Mouse (Mus musculus) bone marrow macrophage, adult 2 months (primary cell): ENCODE results near the gene Zfp784.

Source experiments
- CTCF ChIP-seq: IDR thresholded peaks from 2 replicates; pipeline ENCODE4 v1.5.1; 2012; ENCODE audit warnings: low read depth, mild to moderate bottlenecking, low read length, moderate library complexity
- POLR2A ChIP-seq: IDR thresholded peaks from 2 replicates; pipeline ENCODE4 v1.6.1; 2012; ENCODE audit warnings: mild to moderate bottlenecking, low read depth, low read length, borderline replicate concordance

GRCm38 (mm10) chr7:5017352-5017751, 20.9 kb downstream of the Zfp784 start:
- TF ChIP-seq CTCF (no peak), POLR2A (no peak)
